Mouse (Mus musculus) kidney, embryonic 15.5 days (tissue): ENCODE data around the gene Zfp64. TPM values are rescaled to one million over a fixed set of nuclear protein-coding genes. Genes with fewer than 3 reads are reported as not detected.

Source experiments
- ATAC-seq: fragments of 200-750 bp; cut with Nextera tagmentation; replicated peaks from 2 replicates; pipeline ENCODE4 v1.8.0; 2017; ENCODE audit warnings: moderate TSS enrichment; ENCODE audit not compliant: low FRiP score
- H3K27ac ChIP-seq: fragments of 300-500 bp; sonication (generic); 2 replicates; pipeline ENCODE4 v1.5.1; 2015; ENCODE audit warnings: mild to moderate bottlenecking, inconsistent platforms
- H3K27me3 ChIP-seq: fragments of 300-500 bp; sonication (generic); 2 replicates; pipeline ENCODE4 v1.6.1; 2015; ENCODE audit warnings: inconsistent platforms
- H3K36me3 ChIP-seq: fragments of 300-500 bp; sonication (generic); 2 replicates; pipeline ENCODE4 v1.6.1; 2015; ENCODE audit warnings: inconsistent platforms
- H3K4me1 ChIP-seq: fragments of 300-500 bp; sonication (generic); 2 replicates; pipeline ENCODE4 v1.6.1; 2015; ENCODE audit warnings: inconsistent platforms
- H3K4me2 ChIP-seq: fragments of 300-500 bp; sonication (generic); 2 replicates; pipeline ENCODE4 v1.6.1; 2015; ENCODE audit warnings: moderate library complexity, mild to moderate bottlenecking, inconsistent platforms
- H3K4me3 ChIP-seq: fragments of 300-500 bp; sonication (generic); replicated peaks from 2 replicates; pipeline ENCODE4 v1.5.1; 2015; ENCODE audit warnings: mild to moderate bottlenecking, inconsistent platforms
- H3K9ac ChIP-seq: fragments of 300-500 bp; sonication (generic); 2 replicates; pipeline ENCODE4 v1.6.1; 2015; ENCODE audit warnings: mild to moderate bottlenecking, inconsistent platforms
- H3K9me3 ChIP-seq: fragments of 300-500 bp; sonication (generic); replicated peaks from 2 replicates; pipeline ENCODE4 v1.6.1; 2016; ENCODE audit warnings: inconsistent platforms
- WGBS: fragments of 180-500 bp; shearing (Covaris S2); methylation state at CpG from one replicate; pipeline ENCODE4 v1.1.7; 2015; ENCODE audit warnings: mixed read lengths; 5-methylcytosine and 5-hydroxymethylcytosine counted together
- polyA plus RNA-seq: library from polyadenylated mRNA; unstranded; fragments of >200 nt; fragmentation: Nextera tagmentation; extraction: Ambion mirVana; gene quantifications from 2 replicates; pipeline ENCODE4 v1.2.1, GENCODE M21; 2015

Gene Zfp64
- polyA plus RNA-seq, 1 experiment from 2014 or later = 27.8 TPM

- H3K27me3 ChIP-seq = no peaks in the 10 kb centered on the region
- peaks cover 86% of the 10 kb centered on the region for H3K36me3 ChIP-seq
- no peaks in the 10 kb centered on the region for H3K4me1 ChIP-seq
- no peak overlapping the region for H3K4me2 ChIP-seq
- no peak overlapping the region for H3K9ac ChIP-seq
- WGBS = 97% methylated on average over 4 of the region's 4 CpGs
- no peak for ATAC-seq
- no peaks in the 10 kb centered on the region for H3K9me3 ChIP-seq
- no peak overlapping the region for H3K4me3 ChIP-seq
- no peak overlapping the region for H3K27ac ChIP-seq
These were observed 11.4 kb downstream of the Zfp64 start for GRCm38 (mm10) chr2:168944011-168944410.

DNA sequence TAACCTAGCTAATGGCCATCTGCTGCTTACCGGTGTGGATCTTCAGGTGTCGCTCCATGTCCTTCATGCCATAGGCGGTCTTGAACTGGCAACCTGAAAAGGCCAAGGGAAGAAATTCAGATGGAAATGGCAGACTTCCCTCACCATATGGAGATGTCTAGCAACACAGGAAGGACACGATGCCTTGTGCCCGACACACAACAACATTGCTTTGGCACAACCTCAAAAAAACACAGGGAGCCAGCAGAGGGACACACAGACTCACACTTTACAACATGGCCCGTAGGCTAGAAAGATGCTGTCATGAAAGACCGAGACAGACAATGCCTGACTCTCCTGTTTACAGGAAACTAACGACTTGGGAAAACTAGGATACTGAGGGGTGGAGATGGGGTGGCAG lies 15.4 kb downstream of the Zfp64 start:
- Histone ChIP-seq H3K9ac (no peak overlapping the region), H3K9me3 (no peaks in the 10 kb centered on the region), H3K27me3 (no peaks in the 10 kb centered on the region), H3K27ac (no peak overlapping the region), H3K36me3 (peaks cover 85% of the 10 kb centered on the region), H3K4me1 (no peaks in the 10 kb centered on the region), H3K4me3 (no peak overlapping the region), H3K4me2 (no peak overlapping the region)
- WGBS = 89% methylated on average over 8 of the region's 8 CpGs
- ATAC-seq = no peak

DNA sequence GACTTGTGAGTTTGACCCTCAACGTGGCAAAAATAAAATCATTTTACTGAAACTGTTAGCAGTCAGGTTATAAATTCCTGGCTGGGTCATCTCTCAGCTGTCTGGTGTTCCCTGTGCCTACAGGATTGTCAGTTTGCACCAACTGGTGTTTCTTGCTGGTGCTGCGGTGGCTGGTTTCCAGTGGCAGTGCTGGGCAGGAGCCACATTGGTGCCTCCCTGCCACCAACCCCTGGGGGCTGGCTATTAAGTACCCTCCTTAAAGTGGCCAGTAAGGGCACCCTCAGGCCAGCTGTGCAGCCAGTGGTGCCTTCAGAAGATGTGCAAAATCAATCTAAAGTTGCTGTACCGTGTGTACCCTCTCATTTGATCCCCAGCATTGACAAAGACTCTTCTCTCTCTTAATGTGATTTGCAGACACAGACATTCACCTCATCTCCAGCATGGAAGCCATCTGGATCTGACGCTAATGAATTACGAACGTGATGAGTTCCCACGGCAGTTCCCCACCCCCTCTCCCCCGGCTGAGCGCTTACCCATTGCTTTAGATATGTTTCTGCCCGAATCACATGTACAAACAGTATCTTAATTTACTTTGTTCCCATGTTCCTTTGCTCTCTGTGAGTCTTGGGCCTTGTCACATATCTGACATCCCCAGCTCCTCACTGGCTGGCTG lies 16.0 kb downstream of the Zfp64 start:
- H3K4me1 ChIP-seq = no peaks in the 10 kb centered on the region
- no peak overlapping the region for H3K27ac ChIP-seq
- no peak for ATAC-seq
- H3K36me3 ChIP-seq = peaks cover 85% of the 10 kb centered on the region
- no peak overlapping the region for H3K4me3 ChIP-seq
- no peak overlapping the region for H3K4me2 ChIP-seq
- 69% methylated on average over 10 of the region's 10 CpGs for WGBS
- no peaks in the 10 kb centered on the region for H3K9me3 ChIP-seq
- H3K27me3 ChIP-seq = no peaks in the 10 kb centered on the region
- H3K9ac ChIP-seq = no peak overlapping the region

- ATAC-seq = no peak
- Histone ChIP-seq H3K9ac (no peak overlapping the region), H3K9me3 (no peaks in the 10 kb centered on the region), H3K4me1 (no peaks in the 10 kb centered on the region), H3K36me3 (peaks cover 88% of the 10 kb centered on the region), H3K27me3 (no peaks in the 10 kb centered on the region), H3K4me2 (no peak overlapping the region), H3K27ac (no peak overlapping the region), H3K4me3 (no peak overlapping the region)
- WGBS = 72% methylated on average over 6 of the region's 6 CpGs
These were observed 18.5 kb downstream of the Zfp64 start for GRCm38 (mm10) chr2:168936896-168937295.

DNA sequence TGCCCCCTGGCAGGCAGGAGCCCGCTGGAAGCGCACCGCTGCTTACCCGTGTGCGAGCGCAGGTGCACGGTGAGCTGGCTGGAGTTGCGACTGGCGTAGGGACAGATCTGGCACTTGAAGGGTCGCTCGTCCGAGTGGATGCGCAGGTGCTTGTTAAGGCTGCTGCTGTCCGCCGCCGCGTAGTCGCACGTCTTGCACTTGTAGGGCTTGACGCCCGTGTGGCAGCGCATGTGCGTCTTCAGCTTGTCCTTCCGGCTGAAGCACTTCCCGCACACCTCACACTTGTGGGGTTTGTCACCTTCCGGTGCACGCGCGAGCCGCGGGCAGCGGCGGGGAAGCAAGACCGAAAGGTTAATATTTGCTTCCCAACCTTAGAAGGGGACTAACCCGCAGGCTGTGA lies 20.2 kb downstream of the Zfp64 start:
- Histone ChIP-seq H3K4me3 (no peak overlapping the region), H3K4me1 (no peaks in the 10 kb centered on the region), H3K9ac (no peak overlapping the region), H3K36me3 (peaks cover 94% of the 10 kb centered on the region), H3K9me3 (no peaks in the 10 kb centered on the region), H3K27me3 (no peaks in the 10 kb centered on the region), H3K4me2 (no peak overlapping the region), H3K27ac (no peak overlapping the region)
- no peak for ATAC-seq
- 83% methylated on average over 35 of the region's 35 CpGs for WGBS

DNA sequence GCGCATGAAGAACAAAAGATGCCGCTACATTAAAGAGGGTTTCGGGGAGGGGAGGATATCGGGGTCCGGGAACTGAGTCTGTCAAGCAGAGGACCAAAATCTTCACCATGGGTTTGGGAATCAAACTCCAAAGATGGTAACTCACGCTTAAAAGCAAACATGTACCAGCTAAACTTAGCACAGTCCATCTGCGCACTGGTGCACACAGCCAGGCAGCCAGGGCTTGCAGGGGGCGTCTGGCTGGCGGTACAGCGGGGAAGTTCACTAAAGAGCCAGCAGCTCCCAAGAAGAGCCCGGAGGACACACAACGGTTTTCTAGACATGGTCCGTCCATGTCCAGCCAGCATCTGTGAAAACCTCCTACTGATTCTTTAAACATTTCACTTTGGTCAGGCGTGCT lies 23.7 kb downstream of the Zfp64 start:
- Histone ChIP-seq H3K9me3 (no peaks in the 10 kb centered on the region), H3K4me2 (no peak overlapping the region), H3K9ac (no peak overlapping the region), H3K36me3 (peaks cover 76% of the 10 kb centered on the region), H3K4me3 (no peak overlapping the region), H3K27me3 (no peaks in the 10 kb centered on the region), H3K27ac (no peak overlapping the region), H3K4me1 (no peaks in the 10 kb centered on the region)
- 97% methylated on average over 14 of the region's 14 CpGs for WGBS
- no peak for ATAC-seq

GRCm38 (mm10) chr2:168929691-168930090 lies 25.7 kb downstream of the Zfp64 start:
- 23% methylated on average over 10 of the region's 10 CpGs for WGBS
- Histone ChIP-seq H3K9ac (no peak overlapping the region), H3K27ac (no peak overlapping the region), H3K4me3 (no peak overlapping the region), H3K4me2 (no peak overlapping the region), H3K9me3 (no peaks in the 10 kb centered on the region), H3K36me3 (peaks cover 72% of the 10 kb centered on the region), H3K4me1 (no peaks in the 10 kb centered on the region), H3K27me3 (no peaks in the 10 kb centered on the region)
- ATAC-seq = no peak

GRCm38 (mm10) chr2:168927401-168927800 lies 28.0 kb downstream of the Zfp64 start:
- peaks cover 52% of the 10 kb centered on the region for H3K36me3 ChIP-seq
- H3K9me3 ChIP-seq = no peaks in the 10 kb centered on the region
- H3K27ac ChIP-seq = no peak overlapping the region
- no peaks in the 10 kb centered on the region for H3K4me1 ChIP-seq
- H3K27me3 ChIP-seq = no peaks in the 10 kb centered on the region
- no peak overlapping the region for H3K4me2 ChIP-seq
- 73% methylated on average over 7 of the region's 7 CpGs for WGBS
- no peak for ATAC-seq
- H3K4me3 ChIP-seq = no peak overlapping the region
- H3K9ac ChIP-seq = no peak overlapping the region

DNA sequence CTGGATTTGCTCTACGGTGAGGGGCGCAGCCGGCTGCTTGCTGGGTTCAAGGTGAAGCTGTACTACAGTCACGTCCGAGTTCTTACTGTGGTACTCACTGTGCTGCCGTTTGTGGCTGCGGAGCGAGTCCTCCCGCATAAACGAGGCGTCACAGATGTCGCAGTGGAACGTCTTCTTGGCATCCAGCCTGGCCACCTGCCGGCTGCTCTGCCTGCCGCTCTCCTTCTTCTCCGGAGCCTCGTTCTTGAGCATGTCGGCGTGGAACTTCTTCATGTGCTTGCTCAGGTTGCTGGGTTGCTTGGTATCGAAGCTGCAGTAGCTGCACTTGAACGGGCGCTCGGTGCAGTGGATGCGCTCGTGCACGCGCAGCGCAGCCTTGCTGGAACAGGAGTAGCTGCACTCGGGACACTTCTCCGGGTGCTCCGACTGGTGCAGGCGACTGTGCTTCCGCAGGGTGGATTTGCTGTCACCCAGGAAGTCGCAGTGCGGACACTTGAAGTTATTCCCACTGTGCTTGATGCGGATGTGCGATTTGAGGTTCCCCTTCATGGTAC lies 29.1 kb downstream of the Zfp64 start:
- Histone ChIP-seq H3K4me1 (no peaks in the 10 kb centered on the region), H3K27ac (no peak overlapping the region), H3K4me3 (no peak overlapping the region), H3K27me3 (no peaks in the 10 kb centered on the region), H3K36me3 (peaks cover 43% of the 10 kb centered on the region), H3K4me2 (no peak overlapping the region), H3K9ac (no peak overlapping the region), H3K9me3 (peaks cover 2% of the 10 kb centered on the region; the same call in 1 of the 2 replicates)
- ATAC-seq = no peak
- WGBS = 93% methylated on average over 37 of the region's 37 CpGs

DNA sequence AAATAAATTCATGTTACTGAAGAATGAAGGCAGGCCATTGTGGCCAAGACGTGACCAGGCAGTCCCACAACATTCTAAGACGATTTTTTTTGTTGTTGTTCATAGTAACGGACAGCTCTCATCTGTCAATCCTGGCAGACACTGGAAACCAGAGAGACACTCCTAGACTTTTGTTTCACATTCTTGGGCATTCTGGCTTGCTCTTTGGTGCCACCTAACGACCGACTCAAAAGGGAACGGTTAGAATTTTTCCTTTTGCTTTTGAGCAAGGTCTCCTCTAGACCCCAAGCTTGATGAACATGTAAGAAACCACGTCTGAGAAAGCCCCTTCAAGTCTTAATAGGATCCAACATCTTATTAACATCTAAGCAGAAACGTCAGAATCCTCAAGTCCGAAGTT lies 31.7 kb downstream of the Zfp64 start:
- Histone ChIP-seq H3K4me2 (no peak overlapping the region), H3K9me3 (peaks cover 2% of the 10 kb centered on the region; the same call in 1 of the 2 replicates), H3K36me3 (peaks cover 30% of the 10 kb centered on the region), H3K27me3 (0 out of 2 replicates have a peak, but pooled peaks cover 4% of the 10 kb centered on the region), H3K27ac (no peak overlapping the region), H3K9ac (no peak overlapping the region), H3K4me3 (no peak overlapping the region), H3K4me1 (no peaks in the 10 kb centered on the region)
- ATAC-seq = no peak
- WGBS = 9% methylated on average over 9 of the region's 9 CpGs

DNA sequence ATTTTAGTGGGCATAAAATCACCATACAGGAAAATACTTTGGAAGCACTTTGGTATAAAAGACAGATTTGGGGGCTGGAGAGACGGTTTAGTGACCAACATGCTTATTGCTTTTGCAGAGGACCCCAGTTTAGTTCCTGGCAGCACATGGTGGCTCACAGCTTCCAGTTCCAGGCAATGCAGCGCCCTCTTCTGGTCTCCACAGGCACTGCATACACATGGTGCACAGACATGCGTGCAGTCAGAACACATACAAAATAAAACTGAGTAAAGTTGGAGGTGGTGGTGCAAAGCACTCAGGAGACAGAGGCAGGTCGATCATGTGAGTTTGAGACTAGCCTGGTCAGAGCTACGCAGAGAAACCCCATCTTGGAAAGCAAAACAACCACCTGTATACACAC lies 32.9 kb downstream of the Zfp64 start:
- Histone ChIP-seq H3K4me1 (no peaks in the 10 kb centered on the region), H3K4me3 (no peak overlapping the region), H3K4me2 (no peak overlapping the region), H3K27me3 (0 out of 2 replicates have a peak, but pooled peaks cover 7% of the 10 kb centered on the region), H3K36me3 (peaks cover 28% of the 10 kb centered on the region), H3K27ac (no peak overlapping the region), H3K9ac (no peak overlapping the region), H3K9me3 (peaks cover 2% of the 10 kb centered on the region; the same call in 1 of the 2 replicates)
- ATAC-seq = no peak
- WGBS = 91% methylated on average over 5 of the region's 5 CpGs

DNA sequence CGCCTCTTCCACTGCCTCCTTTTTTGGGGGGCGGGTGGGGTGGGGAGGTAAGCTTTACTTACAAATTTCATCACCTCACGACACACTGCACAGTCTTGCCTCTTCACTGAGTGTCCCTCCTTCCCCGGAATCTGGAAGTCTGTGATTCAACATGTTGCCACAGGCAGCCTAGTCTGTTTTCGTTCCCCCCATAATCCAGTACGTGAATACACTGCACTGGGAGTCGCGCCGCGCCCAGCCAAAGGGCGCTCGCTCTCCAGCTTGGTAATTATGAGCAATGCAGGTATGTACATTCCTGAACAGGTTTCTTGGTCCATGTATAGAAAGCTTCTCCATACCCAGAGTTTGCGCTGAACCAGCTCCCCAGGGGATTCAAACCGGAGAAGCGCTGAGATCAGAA lies 35.4 kb downstream of the Zfp64 start:
- ATAC-seq = no peak
- WGBS = 62% methylated on average over 15 of the region's 15 CpGs
- no peaks in the 10 kb centered on the region for H3K4me1 ChIP-seq
- H3K36me3 ChIP-seq = peaks cover 4% of the 10 kb centered on the region
- H3K9me3 ChIP-seq = peaks cover 2% of the 10 kb centered on the region; the same call in 1 of the 2 replicates
- no peak overlapping the region for H3K4me2 ChIP-seq
- H3K4me3 ChIP-seq = no peak overlapping the region
- H3K27ac ChIP-seq = no peak overlapping the region
- H3K9ac ChIP-seq = no peak overlapping the region
- 0 out of 2 replicates have a peak, but pooled peaks cover 7% of the 10 kb centered on the region for H3K27me3 ChIP-seq
